In the genomic region with DNA sequence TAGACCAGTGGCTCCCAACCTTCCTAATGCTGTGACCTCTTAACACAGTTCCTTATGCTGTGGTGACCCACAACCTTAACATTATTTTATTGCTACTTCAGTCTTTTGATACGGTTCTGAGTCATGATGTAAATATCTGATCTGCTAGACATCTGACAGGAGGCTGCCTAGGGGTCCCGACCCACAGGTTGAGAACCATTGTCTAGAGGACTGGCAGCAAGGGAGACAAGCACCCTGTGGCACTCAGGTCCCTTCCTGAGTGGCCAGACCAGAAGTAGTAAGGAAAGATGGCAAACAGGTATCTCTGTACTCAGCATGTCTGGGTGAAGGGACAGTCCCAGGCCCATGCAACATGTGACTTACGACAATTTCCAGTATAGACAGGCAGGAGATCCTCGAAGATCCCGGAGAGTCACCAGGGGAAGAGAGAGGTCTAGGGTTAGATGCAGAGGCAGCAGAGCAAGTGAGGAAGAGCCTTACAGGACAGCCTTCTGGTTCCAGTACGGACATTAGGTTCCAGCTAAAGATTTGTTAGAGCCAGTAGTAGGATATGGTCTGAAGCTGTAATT, we compare ENCODE assay signal across 1 mouse cellular context.
TF ChIP-seq lines count a peak whose summit lies in the region.

No protein-coding gene starts in this region.

TF ChIP-seq in CH12.LX, 34 proteins besides CTCF, POLR2A, EP300 and RAD21:
- peak; percentile 45; the same call in 1 of the 2 replicates for TF ChIP-seq TBP (conservative IDR thresholded peaks at IDR 0.05; ENCODE audit: low read depth, low read length)
- peak; percentile 77 for TF ChIP-seq USF1 (IDR thresholded peaks at IDR 0.05; ENCODE audit: low read depth, low read length)
- TF ChIP-seq SMC3 (IDR thresholded peaks at IDR 0.05; ENCODE audit: low read depth, low read length): no peak
- peak; percentile 71; the same call in 1 of the 2 replicates for TF ChIP-seq TCF12 (IDR thresholded peaks at IDR 0.05; ENCODE audit: low read depth, low read length)
- TF ChIP-seq IRF4 (IDR thresholded peaks at IDR 0.05; ENCODE audit: low read depth, low read length): no peak
- TF ChIP-seq ELF1 (IDR thresholded peaks at IDR 0.05; ENCODE audit: low read depth, low read length): no peak
- TF ChIP-seq MAZ (IDR thresholded peaks at IDR 0.05; ENCODE audit: low read depth, low read length): no peak
- no peak for TF ChIP-seq KAT2A (IDR thresholded peaks at IDR 0.05; ENCODE audit: insufficient replicate concordance, low read length)
- TF ChIP-seq SIN3A (IDR thresholded peaks at IDR 0.05; ENCODE audit: low read length): no peak
- TF ChIP-seq CHD2 (IDR thresholded peaks at IDR 0.05; ENCODE audit: low read length): peak; percentile 82
- no peak; the same call in 1 of the 2 replicates for TF ChIP-seq MAFK (IDR thresholded peaks at IDR 0.05; ENCODE audit: insufficient replicate concordance, low read length)
- peak; percentile 59 for TF ChIP-seq USF2 (conservative IDR thresholded peaks at IDR 0.05; ENCODE audit: low read depth, low read length)
- peak; percentile 82 for TF ChIP-seq BHLHE40 (IDR thresholded peaks at IDR 0.05; ENCODE audit: low read depth, low read length)
- peak; percentile 92 for TF ChIP-seq CHD1 (IDR thresholded peaks at IDR 0.05; ENCODE audit: low read depth, low read length)
- TF ChIP-seq NRF1 (IDR thresholded peaks at IDR 0.05; ENCODE audit: low read depth, low read length): no peak
- TF ChIP-seq ZKSCAN1 (IDR thresholded peaks at IDR 0.05; ENCODE audit: borderline replicate concordance, low read depth, low read length): no peak
- no peak for TF ChIP-seq JUN (IDR thresholded peaks at IDR 0.05; ENCODE audit: insufficient read depth, low read depth, low read length)
- TF ChIP-seq ZMIZ1 (IDR thresholded peaks at IDR 0.05; ENCODE audit: low read depth, low read length): peak; percentile 10; the same call in 1 of the 2 replicates
- TF ChIP-seq NELFE (IDR thresholded peaks at IDR 0.05; ENCODE audit: low read depth, low read length): 0 out of 2 replicates have a peak, but pooled peaks have one; percentile 21
- no peak for TF ChIP-seq JUND (conservative IDR thresholded peaks at IDR 0.05; ENCODE audit: low read depth, low read length)
- peak; percentile 65; the same call in 1 of the 2 replicates for TF ChIP-seq MEF2A (IDR thresholded peaks at IDR 0.05; ENCODE audit: borderline replicate concordance, low read depth, low read length)
- TF ChIP-seq MYC (IDR thresholded peaks at IDR 0.05; ENCODE audit: low read depth, low read length): peak; percentile 86
- TF ChIP-seq E2F4 (IDR thresholded peaks at IDR 0.05; ENCODE audit: insufficient replicate concordance, low read depth, low read length): no peak
- TF ChIP-seq ZC3H11A (IDR thresholded peaks at IDR 0.05; ENCODE audit: low read depth, low read length): no peak
- TF ChIP-seq POLR2AphosphoS2 (IDR thresholded peaks at IDR 0.05; ENCODE audit: low read depth, low read length): no peak
- no peak for TF ChIP-seq ZNF384 (IDR thresholded peaks at IDR 0.05; ENCODE audit: low read depth, low read length)
- peak; percentile 57 for TF ChIP-seq MXI1 (IDR thresholded peaks at IDR 0.05; ENCODE audit: low read depth, low read length)
- TF ChIP-seq HCFC1 (IDR thresholded peaks at IDR 0.05; ENCODE audit: low read depth, low read length): 0 out of 2 replicates have a peak, but pooled peaks have one; percentile 27
- no peak for TF ChIP-seq UBTF (IDR thresholded peaks at IDR 0.05; ENCODE audit: low read depth, low read length)
- peak; percentile 90 for TF ChIP-seq MAX (IDR thresholded peaks at IDR 0.05; ENCODE audit: low read length)
- no peak for TF ChIP-seq RCOR1 (conservative IDR thresholded peaks at IDR 0.05; ENCODE audit: low read depth, low read length)
- TF ChIP-seq PAX5 (IDR thresholded peaks at IDR 0.05; ENCODE audit: low read length): no peak
